Mouse (Mus musculus): ENCODE results near the gene Gcn1l1. TPM values are rescaled to one million over a fixed set of nuclear protein-coding genes. Genes with fewer than 3 reads are reported as not detected.

Gene Gcn1l1
- total and polyA plus RNA-seq, 2 experiments from 2014 or later: 22.8 to 73.4 TPM

GRCm38 (mm10) chr5:115628083-115628482 lies 63.0 kb downstream of the Gcn1l1 start:
- H3K27me3 ChIP-seq (ENCODE audit: insufficient read depth, low read length): no peaks in the 10 kb centered on the region
- TF ChIP-seq CTCF (IDR thresholded peaks at IDR 0.05; ENCODE audit: low read depth): no peak
- H3K36me3 ChIP-seq (ENCODE audit: insufficient read depth, low read length): no peaks in the 10 kb centered on the region
- no peak overlapping the region for H3K4me3 ChIP-seq (ENCODE audit: low read length)
- no peak for DNase-seq (ENCODE audit: low spot score)
- H3K4me1 ChIP-seq (ENCODE audit: insufficient read depth, low read length): peaks cover 6% of the 10 kb centered on the region; the same call in 1 of the 2 replicates
- ATAC-seq: no peak
- H3K4me2 ChIP-seq (ENCODE audit: low read depth, low read length): no peak overlapping the region
- H3K27ac ChIP-seq: no peak overlapping the region
- no peaks in the 10 kb centered on the region for H3K9me3 ChIP-seq (ENCODE audit: low read length)
- WGBS: 79% methylated on average over 8 of the region's 8 CpGs
- no peak overlapping the region for H3K9ac ChIP-seq (replicated peaks; ENCODE audit: low read length)

- Histone ChIP-seq H3K27ac (no peak overlapping the region), H3K36me3 (ENCODE audit: insufficient read depth, low read length) (no peaks in the 10 kb centered on the region), H3K27me3 (ENCODE audit: insufficient read depth, low read length) (no peaks in the 10 kb centered on the region), H3K4me3 (ENCODE audit: low read length) (no peak overlapping the region), H3K9ac (replicated peaks; ENCODE audit: low read length) (no peak overlapping the region), H3K9me3 (ENCODE audit: low read length) (no peaks in the 10 kb centered on the region), H3K4me2 (ENCODE audit: low read depth, low read length) (no peak overlapping the region), H3K4me1 (ENCODE audit: insufficient read depth, low read length) (peaks cover 18% of the 10 kb centered on the region; the same call in 1 of the 2 replicates)
- no peak for DNase-seq (ENCODE audit: low spot score)
- TF ChIP-seq CTCF (IDR thresholded peaks at IDR 0.05; ENCODE audit: low read depth): no peak
- WGBS: 90% methylated on average over 4 of the region's 4 CpGs
- ATAC-seq: no peak
Observed at GRCm38 (mm10) chr5:115629672-115630071, 64.6 kb downstream of the Gcn1l1 start.

DNA sequence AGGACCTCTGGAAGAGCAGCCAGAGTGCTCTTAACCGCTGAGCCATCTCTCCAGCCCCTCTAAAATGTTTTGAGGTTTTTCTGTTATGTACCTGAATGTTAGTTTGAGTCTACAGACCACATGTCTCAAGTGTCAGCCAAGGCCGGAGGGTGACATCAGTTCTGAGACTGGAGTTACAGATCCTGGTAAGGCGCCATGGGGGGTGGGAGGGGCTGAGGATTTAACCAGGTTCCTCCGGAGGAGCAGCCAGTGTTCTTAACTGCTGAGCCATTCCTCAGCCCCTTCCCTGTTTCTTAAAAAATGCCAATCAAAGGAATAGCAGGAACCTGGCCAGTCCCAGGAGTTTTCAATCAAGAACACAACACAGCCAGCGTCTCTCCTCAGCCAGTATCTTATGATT lies 65.2 kb downstream of the Gcn1l1 start:
- DNase-seq (ENCODE audit: low spot score): no peak
- TF ChIP-seq CTCF (IDR thresholded peaks at IDR 0.05; ENCODE audit: low read depth): no peak
- ATAC-seq: no peak
- no peak overlapping the region for H3K4me2 ChIP-seq (ENCODE audit: low read depth, low read length)
- H3K27ac ChIP-seq: no peak overlapping the region
- H3K4me3 ChIP-seq (ENCODE audit: low read length): no peak overlapping the region
- peaks cover 21% of the 10 kb centered on the region; the same call in 1 of the 2 replicates for H3K4me1 ChIP-seq (ENCODE audit: insufficient read depth, low read length)
- 55% methylated on average over 5 of the region's 5 CpGs for WGBS
- H3K9me3 ChIP-seq (ENCODE audit: low read length): no peaks in the 10 kb centered on the region
- H3K9ac ChIP-seq (replicated peaks; ENCODE audit: low read length): no peak overlapping the region
- no peaks in the 10 kb centered on the region for H3K36me3 ChIP-seq (ENCODE audit: insufficient read depth, low read length)
- H3K27me3 ChIP-seq (ENCODE audit: insufficient read depth, low read length): no peaks in the 10 kb centered on the region

DNA sequence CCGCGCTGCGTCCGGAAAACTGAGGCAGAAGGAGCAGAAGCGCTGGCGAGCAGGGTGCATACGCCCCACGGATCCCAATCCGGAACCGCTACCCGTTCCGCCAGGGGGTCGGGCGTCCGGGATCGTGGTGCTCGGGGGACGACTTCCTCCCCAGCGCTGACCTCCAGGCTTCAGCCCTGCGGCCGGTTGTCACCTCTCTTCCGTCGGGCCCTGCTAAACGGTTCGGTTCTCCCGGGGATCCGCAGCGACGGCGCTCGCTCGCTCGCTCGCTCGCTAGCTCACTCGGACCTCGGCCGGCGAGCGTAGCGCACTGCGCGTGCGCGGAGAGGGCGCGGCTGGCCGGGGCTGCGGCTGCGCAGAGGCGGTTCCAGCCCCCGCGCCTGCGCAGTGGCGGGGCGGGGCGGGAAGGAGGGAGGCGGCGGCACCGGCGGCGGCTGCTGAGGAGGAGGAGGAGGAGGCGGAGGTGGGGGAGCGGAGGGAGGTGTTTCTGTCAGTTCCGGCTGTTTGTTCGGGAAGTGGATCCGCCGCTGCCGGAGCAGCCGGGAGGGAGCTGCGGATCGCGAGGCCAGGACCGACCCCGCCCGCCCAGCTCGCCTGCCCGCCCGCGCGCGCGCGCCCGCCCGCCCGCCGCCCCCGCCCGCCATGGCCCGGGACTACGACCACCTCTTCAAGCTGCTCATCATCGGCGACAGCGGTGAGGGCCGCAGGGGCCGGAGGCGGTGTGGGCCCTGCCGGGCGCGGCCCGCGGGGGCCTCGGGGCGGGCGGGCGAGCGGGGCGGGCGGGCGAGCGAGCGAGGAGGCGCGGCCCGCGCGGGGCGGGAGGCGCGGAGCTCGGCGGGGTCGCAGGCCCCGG lies 66.7 kb downstream of the Gcn1l1 start, which contains the start of gene Rab35:
Gene Rab35, plus strand, starts transcription at position 404 of the 853 bp plus-strand sequence.
- Histone ChIP-seq H3K27ac (peak within 1 kb of the TSS; percentile 92), H3K4me2 (ENCODE audit: low read depth, low read length) (peak within 1 kb of the TSS; percentile 93), H3K4me1 (ENCODE audit: insufficient read depth, low read length) (peaks cover 21% of the 10 kb centered on the region; the same call in 1 of the 2 replicates), H3K9me3 (ENCODE audit: low read length) (no peaks in the 10 kb centered on the region), H3K36me3 (ENCODE audit: insufficient read depth, low read length) (no peaks in the 10 kb centered on the region), H3K9ac (replicated peaks; ENCODE audit: low read length) (peak within 1 kb of the TSS; percentile 93), H3K4me3 (ENCODE audit: low read length) (peak within 1 kb of the TSS; percentile 86), H3K27me3 (ENCODE audit: insufficient read depth, low read length) (no peaks in the 10 kb centered on the region)
- 0 out of 2 replicates have a peak, but pooled peaks have one; percentile 12 for TF ChIP-seq CTCF (IDR thresholded peaks at IDR 0.05; ENCODE audit: low read depth)
- ATAC-seq: peak; percentile 92
- WGBS: under 1% methylated on average over 95 of the region's 125 CpGs
- peak; percentile 97 for DNase-seq (ENCODE audit: low spot score)

DNA sequence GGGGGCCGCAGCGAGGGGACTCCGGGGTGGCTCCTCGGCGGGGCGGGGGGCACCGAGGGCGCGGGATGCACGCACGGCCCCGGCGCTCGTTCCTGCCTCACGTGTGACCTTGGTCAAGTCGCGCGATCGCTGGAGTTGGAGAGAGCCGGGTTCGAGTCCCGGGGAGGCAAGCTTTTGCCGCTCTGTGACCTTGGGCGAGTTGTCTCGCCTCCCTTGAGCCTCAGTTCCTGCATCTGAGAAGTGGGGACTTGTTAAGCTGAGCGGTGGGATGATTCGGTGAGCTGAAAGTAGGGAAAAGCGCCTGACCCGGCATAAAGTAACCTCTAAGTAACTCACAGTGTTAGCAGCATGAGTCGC lies 67.3 kb downstream of the Gcn1l1 start:
- H3K4me3 ChIP-seq (ENCODE audit: low read length): peak overlapping the region; percentile 86
- H3K36me3 ChIP-seq (ENCODE audit: insufficient read depth, low read length): no peaks in the 10 kb centered on the region
- H3K4me2 ChIP-seq (ENCODE audit: low read depth, low read length): peak overlapping the region; percentile 60
- DNase-seq (ENCODE audit: low spot score) (peak; percentile 42), ATAC-seq (no peak)
- peak overlapping the region; percentile 93 for H3K9ac ChIP-seq (replicated peaks; ENCODE audit: low read length)
- no peak for TF ChIP-seq CTCF (IDR thresholded peaks at IDR 0.05; ENCODE audit: low read depth)
- H3K27me3 ChIP-seq (ENCODE audit: insufficient read depth, low read length): no peaks in the 10 kb centered on the region
- peaks cover 21% of the 10 kb centered on the region; the same call in 1 of the 2 replicates for H3K4me1 ChIP-seq (ENCODE audit: insufficient read depth, low read length)
- no peaks in the 10 kb centered on the region for H3K9me3 ChIP-seq (ENCODE audit: low read length)
- 1% methylated on average over 24 of the region's 30 CpGs for WGBS
- H3K27ac ChIP-seq: peak overlapping the region; percentile 92

- peak overlapping the region; percentile 93; the same call in 1 of the 2 replicates for H3K9ac ChIP-seq (replicated peaks; ENCODE audit: low read length)
- peak overlapping the region; percentile 60 for H3K4me2 ChIP-seq (ENCODE audit: low read depth, low read length)
- H3K36me3 ChIP-seq (ENCODE audit: insufficient read depth, low read length): no peaks in the 10 kb centered on the region
- peak overlapping the region; percentile 86 for H3K4me3 ChIP-seq (ENCODE audit: low read length)
- H3K9me3 ChIP-seq (ENCODE audit: low read length): no peaks in the 10 kb centered on the region
- no peak for TF ChIP-seq CTCF (IDR thresholded peaks at IDR 0.05; ENCODE audit: low read depth)
- H3K27ac ChIP-seq: no peak overlapping the region
- peaks cover 21% of the 10 kb centered on the region; the same call in 1 of the 2 replicates for H3K4me1 ChIP-seq (ENCODE audit: insufficient read depth, low read length)
- no peaks in the 10 kb centered on the region for H3K27me3 ChIP-seq (ENCODE audit: insufficient read depth, low read length)
- DNase-seq (ENCODE audit: low spot score) (no peak), ATAC-seq (no peak)
- WGBS: 43% methylated on average over 4 of the region's 4 CpGs
Observed at GRCm38 (mm10) chr5:115633060-115633459, 68.0 kb downstream of the Gcn1l1 start.
